Mouse (Mus musculus): ENCODE measurements around the gene Eif4g1. TPM values are rescaled to one million over a fixed set of nuclear protein-coding genes. Genes with fewer than 3 reads are reported as not detected.
A peak's percentile ranks its signal among the peaks of the same experiment; 100 is the strongest.

The Eif4g1 gene
- polyA plus RNA-seq, 1 experiment from 2014 or later: 70.9 TPM

DNA sequence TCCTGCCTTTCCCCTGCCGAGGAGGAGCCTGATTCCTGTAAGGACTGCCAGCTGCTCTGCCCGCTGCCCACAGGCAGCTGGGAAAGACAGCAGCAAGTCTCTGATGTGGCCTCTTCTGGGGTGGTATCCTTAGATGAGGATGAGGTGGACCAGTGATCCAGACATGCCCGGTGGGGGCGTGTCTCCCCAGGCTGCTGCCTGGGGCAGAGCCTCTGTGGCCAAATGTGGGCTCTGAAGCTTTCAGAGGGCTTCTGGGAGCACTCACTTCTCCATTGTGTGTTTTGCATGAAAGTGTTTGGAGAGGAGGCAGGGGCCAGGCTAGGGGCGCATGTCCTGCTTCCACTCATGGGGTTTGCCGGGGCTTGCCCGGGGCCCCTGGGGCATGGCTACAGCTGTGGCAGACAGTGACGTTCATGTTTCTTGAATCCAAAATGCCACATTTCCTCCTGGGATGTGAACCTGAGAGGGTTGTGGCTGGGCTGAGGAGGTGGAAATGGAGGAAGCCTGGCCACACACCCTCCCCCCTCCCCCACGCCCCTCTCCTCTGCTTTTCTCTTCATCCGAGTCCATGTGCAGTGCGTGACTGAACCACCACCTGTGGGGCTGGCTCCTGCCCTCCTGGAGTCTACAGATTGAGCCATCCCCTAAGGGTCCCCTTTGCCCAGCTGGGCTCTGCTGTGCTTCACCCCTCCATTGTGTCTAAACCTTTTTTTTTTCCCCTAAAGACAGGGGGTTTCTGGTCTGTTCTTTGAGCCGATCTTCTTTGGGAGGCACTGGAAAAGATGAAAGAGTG is 33.8 kb downstream of the Eif4g1 start:
- Histone ChIP-seq H3K4me3 (ENCODE audit: low read depth, low read length) (no peak overlapping the region), H3K9me3 (ENCODE audit: low read length) (no peaks in the 10 kb centered on the region), H3K9ac (replicated peaks) (0 out of 2 replicates have a peak overlapping the region, but pooled peaks have one; percentile 36), H3K36me3 (replicated peaks; ENCODE audit: insufficient read depth, low read length) (peaks cover 11% of the 10 kb centered on the region), H3K4me1 (ENCODE audit: insufficient read depth) (peaks cover 27% of the 10 kb centered on the region), H3K27ac (ENCODE audit: low read depth) (peak overlapping the region; percentile 78), H3K27me3 (ENCODE audit: insufficient read depth, low read length) (no peaks in the 10 kb centered on the region), H3K4me2 (ENCODE audit: low read depth, low read length) (peak overlapping the region; percentile 45)
- WGBS (ENCODE audit: insufficient replicate concordance): 34% methylated on average over 12 of the region's 12 CpGs
- ATAC-seq (peak; percentile 17; the same call in 1 of the 2 replicates), DNase-seq (peak; percentile 59)
- TF ChIP-seq CTCF (IDR thresholded peaks at IDR 0.05; ENCODE audit: low read depth) (no peak), EP300 (IDR thresholded peaks at IDR 0.05; ENCODE audit: low read depth) (no peak)

DNA sequence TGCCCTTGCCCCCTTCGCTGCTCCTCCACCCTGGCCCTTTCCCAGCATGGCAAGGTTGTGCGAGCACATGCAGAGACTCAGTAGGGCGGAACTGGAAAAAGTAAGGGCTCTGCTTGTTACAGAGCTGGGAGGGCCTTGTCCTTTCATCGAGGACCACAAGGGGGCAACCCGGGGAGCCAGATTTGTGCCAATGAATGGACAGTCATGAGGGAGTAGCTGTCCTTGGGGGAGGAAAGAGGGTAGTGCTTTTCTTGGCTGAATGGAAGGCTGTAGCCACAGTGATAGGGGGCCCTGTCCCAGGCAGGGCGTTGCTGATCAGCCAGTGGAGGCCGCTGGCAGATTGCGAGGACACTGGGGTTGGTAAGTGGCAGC is 34.4 kb downstream of the Eif4g1 start:
- peak overlapping the region; percentile 45 for H3K4me2 ChIP-seq (ENCODE audit: low read depth, low read length)
- no peak overlapping the region for H3K4me3 ChIP-seq (ENCODE audit: low read depth, low read length)
- WGBS (ENCODE audit: insufficient replicate concordance): 15% methylated on average over 8 of the region's 8 CpGs
- H3K27ac ChIP-seq (ENCODE audit: low read depth): peak overlapping the region; percentile 78
- no peaks in the 10 kb centered on the region for H3K9me3 ChIP-seq (ENCODE audit: low read length)
- peaks cover 14% of the 10 kb centered on the region for H3K36me3 ChIP-seq (replicated peaks; ENCODE audit: insufficient read depth, low read length)
- peaks cover 33% of the 10 kb centered on the region for H3K4me1 ChIP-seq (ENCODE audit: insufficient read depth)
- H3K9ac ChIP-seq (replicated peaks): 0 out of 2 replicates have a peak overlapping the region, but pooled peaks have one; percentile 36
- ATAC-seq (peak; percentile 84), DNase-seq (peak; percentile 84)
- no peaks in the 10 kb centered on the region for H3K27me3 ChIP-seq (ENCODE audit: insufficient read depth, low read length)
- TF ChIP-seq CTCF (IDR thresholded peaks at IDR 0.05; ENCODE audit: low read depth) (peak; percentile 87), EP300 (IDR thresholded peaks at IDR 0.05; ENCODE audit: low read depth) (peak; percentile 10; the same call in 1 of the 2 replicates)

DNA sequence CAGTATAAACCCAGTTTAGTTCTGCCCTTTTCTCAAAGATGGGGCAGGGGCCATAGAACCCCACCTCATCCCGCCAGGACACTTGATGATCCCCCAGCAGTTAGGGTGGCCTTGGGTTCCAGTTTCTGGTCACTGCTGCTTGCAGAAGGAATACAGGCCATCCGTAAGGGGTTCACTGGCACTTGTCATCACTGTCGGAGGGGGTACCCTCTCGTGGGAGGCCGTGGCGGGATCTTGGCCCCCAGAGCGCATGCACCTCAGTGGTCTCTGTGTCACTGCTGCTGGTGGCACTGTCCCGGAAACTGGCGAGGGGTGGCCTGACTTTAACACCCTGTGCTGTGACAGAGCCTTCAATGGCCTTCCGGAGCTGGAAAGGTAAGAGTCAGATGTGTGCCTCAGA is 35.0 kb downstream of the Eif4g1 start:
- H3K4me3 ChIP-seq (ENCODE audit: low read depth, low read length): no peak overlapping the region
- no peak for ATAC-seq
- peaks cover 19% of the 10 kb centered on the region for H3K36me3 ChIP-seq (replicated peaks; ENCODE audit: insufficient read depth, low read length)
- H3K9ac ChIP-seq (replicated peaks): peak overlapping the region; percentile 21; the same call in 1 of the 2 replicates
- H3K4me2 ChIP-seq (ENCODE audit: low read depth, low read length): peak overlapping the region; percentile 42
- DNase-seq: no peak
- peak overlapping the region; percentile 78 for H3K27ac ChIP-seq (ENCODE audit: low read depth)
- H3K27me3 ChIP-seq (ENCODE audit: insufficient read depth, low read length): no peaks in the 10 kb centered on the region
- TF ChIP-seq EP300 (IDR thresholded peaks at IDR 0.05; ENCODE audit: low read depth) (no peak), CTCF (IDR thresholded peaks at IDR 0.05; ENCODE audit: low read depth) (no peak)
- H3K4me1 ChIP-seq (ENCODE audit: insufficient read depth): peaks cover 36% of the 10 kb centered on the region
- H3K9me3 ChIP-seq (ENCODE audit: low read length): no peaks in the 10 kb centered on the region
- WGBS (ENCODE audit: insufficient replicate concordance): 84% methylated on average over 10 of the region's 10 CpGs

DNA sequence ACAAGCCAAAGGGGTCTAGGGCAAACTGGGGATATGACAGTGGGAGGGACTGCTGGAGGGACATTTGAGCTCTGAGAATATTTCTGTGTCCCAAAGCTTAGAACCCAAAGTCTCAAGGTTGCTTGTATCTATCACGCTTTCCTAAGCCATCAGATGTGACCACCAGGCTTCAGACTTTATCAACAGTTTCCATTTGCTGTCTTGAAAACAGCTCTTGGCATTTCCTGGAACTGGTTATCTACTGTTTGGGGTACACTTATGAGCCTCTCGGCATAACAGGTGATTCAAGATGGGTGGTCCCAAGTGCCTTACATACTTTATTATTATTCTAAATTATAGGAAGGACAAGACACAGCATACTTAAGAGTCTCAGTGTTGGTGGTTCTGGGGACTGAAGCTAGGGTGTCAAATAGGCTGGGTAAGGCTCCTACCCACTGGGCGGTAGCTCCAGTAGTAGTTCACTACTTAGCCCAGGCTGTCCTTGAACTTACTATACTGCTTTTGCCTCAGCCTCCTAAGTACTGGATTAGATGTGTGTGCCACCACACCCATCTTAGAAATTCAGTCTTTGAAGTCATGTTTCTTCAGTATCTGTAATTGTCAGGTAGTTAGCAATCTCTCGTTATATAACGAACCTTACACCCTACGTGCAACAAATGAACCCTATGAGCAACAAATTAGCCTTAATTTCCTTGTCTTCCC is 35.7 kb downstream of the Eif4g1 start:
- H3K27ac ChIP-seq (ENCODE audit: low read depth): peak overlapping the region; percentile 78
- H3K36me3 ChIP-seq (replicated peaks; ENCODE audit: insufficient read depth, low read length): peaks cover 20% of the 10 kb centered on the region
- peaks cover 36% of the 10 kb centered on the region for H3K4me1 ChIP-seq (ENCODE audit: insufficient read depth)
- 49% methylated on average over 6 of the region's 6 CpGs for WGBS (ENCODE audit: insufficient replicate concordance)
- H3K4me2 ChIP-seq (ENCODE audit: low read depth, low read length): peak overlapping the region; percentile 42
- DNase-seq: no peak
- no peak overlapping the region for H3K4me3 ChIP-seq (ENCODE audit: low read depth, low read length)
- peak; percentile 65 for ATAC-seq
- TF ChIP-seq EP300 (IDR thresholded peaks at IDR 0.05; ENCODE audit: low read depth): peak; percentile 92
- TF ChIP-seq CTCF (IDR thresholded peaks at IDR 0.05; ENCODE audit: low read depth): no peak
- H3K9ac ChIP-seq (replicated peaks): peak overlapping the region; percentile 21; the same call in 1 of the 2 replicates
- H3K27me3 ChIP-seq (ENCODE audit: insufficient read depth, low read length): no peaks in the 10 kb centered on the region
- no peaks in the 10 kb centered on the region for H3K9me3 ChIP-seq (ENCODE audit: low read length)

DNA sequence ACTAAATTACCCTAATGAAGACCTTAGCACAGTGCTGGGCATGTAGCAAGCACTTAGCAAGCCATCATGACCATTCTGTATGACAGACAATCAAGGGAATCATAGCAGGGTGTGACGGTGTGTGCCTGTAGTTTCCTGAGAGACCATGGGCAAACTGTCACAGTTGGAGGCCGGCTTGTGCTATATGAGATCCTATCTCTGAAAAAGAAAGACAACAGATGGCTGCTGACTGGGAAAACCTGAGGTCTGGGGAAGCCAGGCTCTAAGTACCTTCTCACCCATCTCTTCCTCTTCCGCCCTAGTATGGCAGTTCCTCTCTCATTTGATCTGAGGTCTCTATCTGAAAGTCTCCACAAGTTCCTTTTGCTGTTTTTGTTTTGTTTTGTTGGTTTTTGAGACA is 37.7 kb downstream of the Eif4g1 start:
- H3K4me1 ChIP-seq (ENCODE audit: insufficient read depth): peaks cover 36% of the 10 kb centered on the region
- 0 out of 2 replicates have a peak overlapping the region, but pooled peaks have one; percentile 9 for H3K27ac ChIP-seq (ENCODE audit: low read depth)
- no peak overlapping the region for H3K9ac ChIP-seq (replicated peaks)
- no peak overlapping the region for H3K4me2 ChIP-seq (ENCODE audit: low read depth, low read length)
- no peaks in the 10 kb centered on the region for H3K9me3 ChIP-seq (ENCODE audit: low read length)
- no peak for ATAC-seq
- no peak for TF ChIP-seq CTCF (IDR thresholded peaks at IDR 0.05; ENCODE audit: low read depth)
- TF ChIP-seq EP300 (IDR thresholded peaks at IDR 0.05; ENCODE audit: low read depth): no peak
- no peak overlapping the region for H3K4me3 ChIP-seq (ENCODE audit: low read depth, low read length)
- no peak for DNase-seq
- 40% methylated on average over 3 of the region's 3 CpGs for WGBS (ENCODE audit: insufficient replicate concordance)
- no peaks in the 10 kb centered on the region for H3K27me3 ChIP-seq (ENCODE audit: insufficient read depth, low read length)
- peaks cover 26% of the 10 kb centered on the region for H3K36me3 ChIP-seq (replicated peaks; ENCODE audit: insufficient read depth, low read length)

DNA sequence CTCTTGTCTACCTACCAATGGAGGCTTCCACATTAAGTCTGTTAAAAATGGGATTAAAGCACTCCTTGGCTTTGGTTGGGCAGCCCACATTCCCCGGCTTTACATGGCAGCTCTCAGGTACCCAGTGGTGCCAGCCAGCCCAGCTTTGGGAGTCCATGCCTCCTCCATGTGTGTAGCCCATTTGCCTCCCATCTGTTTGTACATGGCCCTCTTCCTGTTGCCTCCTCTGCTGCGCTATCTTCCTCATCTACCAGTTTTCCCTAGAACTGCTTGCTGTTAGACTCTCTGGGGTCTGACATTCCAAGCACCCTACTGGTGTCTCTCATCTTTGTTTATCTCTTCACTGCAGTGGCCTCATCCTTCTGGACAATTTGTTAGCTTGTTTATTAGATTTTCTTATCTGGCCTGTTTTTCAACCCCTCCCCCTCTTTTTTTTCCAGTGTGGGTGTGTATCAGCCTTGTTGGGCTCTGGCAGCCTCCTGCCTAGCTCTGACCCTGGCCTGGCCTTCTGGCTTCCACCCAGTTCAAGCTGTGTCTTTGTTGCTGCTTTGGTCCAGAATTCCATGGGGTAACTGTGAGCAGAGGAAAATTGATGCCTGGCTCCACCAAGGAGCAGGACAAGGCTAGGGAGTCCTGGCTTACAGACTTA is 38.4 kb downstream of the Eif4g1 start:
- 75% methylated on average over 2 of the region's 2 CpGs for WGBS (ENCODE audit: insufficient replicate concordance)
- peaks cover 34% of the 10 kb centered on the region for H3K4me1 ChIP-seq (ENCODE audit: insufficient read depth)
- DNase-seq (no peak), ATAC-seq (no peak)
- H3K4me2 ChIP-seq (ENCODE audit: low read depth, low read length): no peak overlapping the region
- H3K9ac ChIP-seq (replicated peaks): no peak overlapping the region
- H3K36me3 ChIP-seq (replicated peaks; ENCODE audit: insufficient read depth, low read length): peaks cover 27% of the 10 kb centered on the region
- TF ChIP-seq CTCF (IDR thresholded peaks at IDR 0.05; ENCODE audit: low read depth) (no peak), EP300 (IDR thresholded peaks at IDR 0.05; ENCODE audit: low read depth) (0 out of 2 replicates have a peak, but pooled peaks have one; percentile 21)
- no peaks in the 10 kb centered on the region for H3K9me3 ChIP-seq (ENCODE audit: low read length)
- no peak overlapping the region for H3K4me3 ChIP-seq (ENCODE audit: low read depth, low read length)
- H3K27ac ChIP-seq (ENCODE audit: low read depth): peak overlapping the region; percentile 35; the same call in 1 of the 2 replicates
- no peaks in the 10 kb centered on the region for H3K27me3 ChIP-seq (ENCODE audit: insufficient read depth, low read length)
